Mouse (Mus musculus): ENCODE measurements around the gene Pabpn1l. TPM values are rescaled to one million over a fixed set of nuclear protein-coding genes. Genes with fewer than 3 reads are reported as not detected.

The Pabpn1l gene
- polyA plus RNA-seq (2016; fragmentation: Nextera tagmentation; extraction: Ambion mirVana) = not detected in 2 replicates

DNA sequence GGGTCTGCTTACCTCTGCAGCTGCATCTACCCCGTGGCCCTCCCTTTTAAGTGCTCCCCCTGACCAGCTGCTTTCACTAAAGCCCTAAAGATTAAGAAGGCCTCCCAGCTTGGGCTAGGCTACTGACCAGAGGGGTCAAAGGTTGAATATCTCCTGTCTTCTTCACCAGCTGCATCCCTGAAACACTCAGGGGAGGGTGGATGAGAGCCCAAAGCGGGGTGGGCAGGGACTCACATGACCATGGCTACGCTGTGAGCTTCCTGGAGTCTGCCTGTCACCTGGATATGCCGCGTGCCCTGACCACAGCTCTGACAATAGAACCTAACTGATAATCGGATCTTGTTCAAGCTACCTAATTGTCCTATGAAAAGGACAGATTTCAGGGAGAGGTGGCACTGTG lies at the start of gene Pabpn1l:
Gene Pabpn1l (minus strand): TSS at position 13 of the 400 bp plus-strand sequence.
- Histone ChIP-seq H3K4me1 (replicated peaks) (peaks cover 23% of the 10 kb centered on the region), H3K4me2 (no peak within 1 kb of the TSS), H3K36me3 (no peaks in the 10 kb centered on the region), H3K9ac (replicated peaks) (no peak within 1 kb of the TSS), H3K27ac (no peak within 1 kb of the TSS), H3K9me3 (no peaks in the 10 kb centered on the region), H3K27me3 (0 out of 2 replicates have a peak, but pooled peaks cover 2% of the 10 kb centered on the region), H3K4me3 (replicated peaks) (no peak within 1 kb of the TSS)
- ATAC-seq (ENCODE audit: insufficient number of reproducible peaks, insufficient read depth, low FRiP score, low TSS enrichment, low read depth) = no peak
- WGBS = 67% methylated on average over 6 of the region's 6 CpGs

DNA sequence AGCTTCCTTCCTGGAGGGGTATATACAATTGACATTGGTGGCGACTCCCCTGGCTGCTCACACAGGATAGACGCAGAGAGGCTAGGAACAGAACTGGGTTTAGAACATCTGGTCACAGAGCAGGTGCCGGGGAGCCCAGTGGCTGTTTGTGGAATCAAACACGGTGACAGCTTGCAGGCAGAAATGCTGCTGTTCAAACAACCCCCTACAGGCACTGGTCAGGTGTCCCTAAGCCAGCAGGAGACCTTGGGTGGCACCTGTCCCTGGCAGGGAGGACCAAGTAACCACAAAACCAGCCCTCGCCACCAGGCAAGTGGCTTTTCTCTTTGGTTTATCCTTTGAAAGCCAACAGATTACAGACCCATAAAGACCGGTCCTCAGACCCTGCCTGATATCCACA lies 49.4 kb upstream of the Pabpn1l start:
- Histone ChIP-seq H3K4me1 (replicated peaks) (peaks cover 49% of the 10 kb centered on the region), H3K4me2 (no peak overlapping the region), H3K4me3 (replicated peaks) (no peak overlapping the region), H3K9me3 (no peaks in the 10 kb centered on the region), H3K27ac (no peak overlapping the region), H3K36me3 (no peaks in the 10 kb centered on the region), H3K9ac (replicated peaks) (no peak overlapping the region), H3K27me3 (peaks cover 49% of the 10 kb centered on the region)
- ATAC-seq (ENCODE audit: insufficient number of reproducible peaks, insufficient read depth, low FRiP score, low TSS enrichment, low read depth) = no peak
- 70% methylated on average over 6 of the region's 6 CpGs for WGBS

DNA sequence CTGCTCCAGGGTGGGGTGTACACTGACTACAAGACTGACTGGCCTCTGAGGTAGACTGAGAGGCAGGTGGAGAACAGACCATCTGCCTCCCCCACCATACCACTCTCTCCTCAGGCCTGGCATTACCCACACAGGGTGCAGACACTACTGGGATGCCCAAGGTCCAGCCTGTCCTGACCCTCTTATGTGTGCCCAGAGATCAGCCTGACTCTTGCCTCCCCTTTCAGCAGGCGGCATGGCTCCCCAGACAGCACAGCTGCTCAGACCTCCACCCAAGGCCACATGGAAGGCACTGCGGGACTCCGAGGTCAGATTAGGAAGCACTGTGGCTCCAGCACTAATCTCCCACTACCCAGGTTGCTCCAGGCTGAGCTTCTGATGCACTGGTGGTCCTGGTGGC lies 48.2 kb upstream of the Pabpn1l start:
- H3K4me2 ChIP-seq = no peak overlapping the region
- peaks cover 38% of the 10 kb centered on the region for H3K27me3 ChIP-seq
- H3K9ac ChIP-seq (replicated peaks) = no peak overlapping the region
- no peaks in the 10 kb centered on the region for H3K9me3 ChIP-seq
- H3K4me3 ChIP-seq (replicated peaks) = no peak overlapping the region
- no peaks in the 10 kb centered on the region for H3K36me3 ChIP-seq
- WGBS = 69% methylated on average over 3 of the region's 3 CpGs
- H3K4me1 ChIP-seq (replicated peaks) = peaks cover 54% of the 10 kb centered on the region
- no peak overlapping the region for H3K27ac ChIP-seq
- ATAC-seq (ENCODE audit: insufficient number of reproducible peaks, insufficient read depth, low FRiP score, low TSS enrichment, low read depth) = no peak

DNA sequence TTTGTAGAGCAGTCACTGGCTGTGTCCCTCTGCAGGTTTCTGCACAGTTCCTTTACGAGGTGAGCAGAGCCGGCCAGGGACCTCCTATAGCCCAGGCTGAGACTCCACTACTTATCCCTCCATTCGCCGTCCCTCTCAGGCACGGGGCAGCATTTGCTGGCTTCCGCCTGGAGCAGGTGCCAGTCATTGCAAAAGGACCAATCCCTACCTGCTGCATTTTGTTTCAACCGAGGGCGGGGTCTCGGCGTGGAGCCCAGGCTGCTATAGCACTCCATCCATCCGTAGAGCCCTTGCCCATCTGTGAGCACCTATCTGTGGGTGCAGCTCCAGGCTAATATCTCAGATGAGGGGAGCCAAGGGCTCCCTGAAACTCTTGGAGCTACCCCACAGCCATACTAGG lies 47.5 kb upstream of the Pabpn1l start:
- no peak for ATAC-seq (ENCODE audit: insufficient number of reproducible peaks, insufficient read depth, low FRiP score, low TSS enrichment, low read depth)
- peaks cover 34% of the 10 kb centered on the region for H3K27me3 ChIP-seq
- WGBS = 16% methylated on average over 11 of the region's 11 CpGs
- H3K36me3 ChIP-seq = no peaks in the 10 kb centered on the region
- no peak overlapping the region for H3K27ac ChIP-seq
- H3K4me2 ChIP-seq = no peak overlapping the region
- peaks cover 61% of the 10 kb centered on the region for H3K4me1 ChIP-seq (replicated peaks)
- H3K4me3 ChIP-seq (replicated peaks) = no peak overlapping the region
- no peaks in the 10 kb centered on the region for H3K9me3 ChIP-seq
- H3K9ac ChIP-seq (replicated peaks) = no peak overlapping the region

DNA sequence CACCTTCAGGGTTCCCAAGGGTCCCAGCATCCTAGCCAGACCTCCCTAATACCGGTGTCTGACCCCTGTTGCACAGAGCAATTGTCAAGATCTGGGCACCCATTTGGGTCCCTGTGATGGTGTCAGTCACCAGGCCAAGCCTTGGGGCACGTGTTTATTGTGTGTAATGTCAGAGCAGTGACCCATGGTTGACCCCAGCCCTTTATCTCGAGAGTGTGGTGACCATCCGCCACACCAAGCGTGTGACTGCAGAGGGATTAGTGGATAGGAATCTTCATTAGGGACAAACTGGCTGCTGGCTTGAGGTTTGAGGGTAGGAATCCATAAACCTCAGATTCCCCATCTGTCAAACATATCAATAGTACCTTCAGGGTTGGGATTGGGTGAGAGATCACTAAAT lies 46.8 kb upstream of the Pabpn1l start:
- no peak overlapping the region for H3K4me2 ChIP-seq
- no peaks in the 10 kb centered on the region for H3K9me3 ChIP-seq
- peaks cover 34% of the 10 kb centered on the region for H3K27me3 ChIP-seq
- no peak overlapping the region for H3K9ac ChIP-seq (replicated peaks)
- H3K4me3 ChIP-seq (replicated peaks) = no peak overlapping the region
- no peak overlapping the region for H3K27ac ChIP-seq
- 50% methylated on average over 5 of the region's 5 CpGs for WGBS
- ATAC-seq (ENCODE audit: insufficient number of reproducible peaks, insufficient read depth, low FRiP score, low TSS enrichment, low read depth) = no peak
- peaks cover 63% of the 10 kb centered on the region for H3K4me1 ChIP-seq (replicated peaks)
- H3K36me3 ChIP-seq = no peaks in the 10 kb centered on the region

DNA sequence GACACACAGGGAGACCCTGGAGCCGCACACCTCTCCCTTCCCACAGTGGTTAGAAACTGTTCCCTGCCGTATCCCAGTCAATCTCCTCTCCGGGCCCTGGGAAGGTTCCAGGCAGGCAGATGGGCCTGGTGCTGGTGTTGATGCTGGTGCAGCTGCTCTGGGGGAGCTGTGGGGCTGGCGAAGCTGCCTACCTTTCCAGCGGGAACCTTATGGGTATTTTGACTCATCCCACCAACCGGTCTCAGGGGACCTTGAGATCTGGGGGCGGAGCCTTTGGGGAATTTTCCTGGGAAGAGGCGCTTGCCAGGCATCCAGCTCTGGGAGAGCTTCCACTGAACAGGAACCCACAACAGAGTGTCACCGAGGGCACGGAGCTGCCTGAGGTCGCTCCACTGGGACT lies 45.3 kb upstream of the Pabpn1l start:
- peaks cover 68% of the 10 kb centered on the region for H3K4me1 ChIP-seq (replicated peaks)
- H3K27me3 ChIP-seq = peaks cover 24% of the 10 kb centered on the region
- no peaks in the 10 kb centered on the region for H3K36me3 ChIP-seq
- WGBS = 78% methylated on average over 11 of the region's 11 CpGs
- H3K4me2 ChIP-seq = no peak overlapping the region
- H3K9ac ChIP-seq (replicated peaks) = no peak overlapping the region
- H3K27ac ChIP-seq = no peak overlapping the region
- no peaks in the 10 kb centered on the region for H3K9me3 ChIP-seq
- H3K4me3 ChIP-seq (replicated peaks) = no peak overlapping the region
- ATAC-seq (ENCODE audit: insufficient number of reproducible peaks, insufficient read depth, low FRiP score, low TSS enrichment, low read depth) = no peak

DNA sequence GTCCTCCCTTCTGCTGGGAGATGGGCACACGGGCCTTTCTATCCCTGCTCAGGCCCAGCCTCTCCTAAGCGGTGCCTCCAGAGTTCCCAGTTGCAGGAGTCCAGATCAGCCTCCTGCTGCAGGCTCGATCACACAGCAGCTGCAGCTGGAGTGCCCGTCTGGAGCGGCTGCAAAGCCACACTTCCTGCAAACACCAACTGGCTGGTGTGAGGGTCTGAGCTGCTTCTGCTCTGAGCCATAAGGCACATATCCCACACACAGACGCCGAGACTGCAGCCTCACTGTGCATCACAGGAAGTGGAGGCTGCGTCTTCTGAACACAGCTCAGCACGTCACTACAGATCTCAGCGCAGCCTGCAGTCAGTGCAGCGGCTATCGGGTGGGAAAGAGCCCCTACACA lies 44.3 kb upstream of the Pabpn1l start:
- no peaks in the 10 kb centered on the region for H3K9me3 ChIP-seq
- H3K4me1 ChIP-seq (replicated peaks) = peaks cover 78% of the 10 kb centered on the region
- peaks cover 20% of the 10 kb centered on the region for H3K27me3 ChIP-seq
- WGBS = 33% methylated on average over 12 of the region's 12 CpGs
- peak overlapping the region; percentile 88 for H3K27ac ChIP-seq
- ATAC-seq (ENCODE audit: insufficient number of reproducible peaks, insufficient read depth, low FRiP score, low TSS enrichment, low read depth) = no peak
- no peak overlapping the region for H3K9ac ChIP-seq (replicated peaks)
- peak overlapping the region; percentile 35; the same call in 1 of the 2 replicates for H3K4me2 ChIP-seq
- H3K4me3 ChIP-seq (replicated peaks) = no peak overlapping the region
- H3K36me3 ChIP-seq = no peaks in the 10 kb centered on the region

DNA sequence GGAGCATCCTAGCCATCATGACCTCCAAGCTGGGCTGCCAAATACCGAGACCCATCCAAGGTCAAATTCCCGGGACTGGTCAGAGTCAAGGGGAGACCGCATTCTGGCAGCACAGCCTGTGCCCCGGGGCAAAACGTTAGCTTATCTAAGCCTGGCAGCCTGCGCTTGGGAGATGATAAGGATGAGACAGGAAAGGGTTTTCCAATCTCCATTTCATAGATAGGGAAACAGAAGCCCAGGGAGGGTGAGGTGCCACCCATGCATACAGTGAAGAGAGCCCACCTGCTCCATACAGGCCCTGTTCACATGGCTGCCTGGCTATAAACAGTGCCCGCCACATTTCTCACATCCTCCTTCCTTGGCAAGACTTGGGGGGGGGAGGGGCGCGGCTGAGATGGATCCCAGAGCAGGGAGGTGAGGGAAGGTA lies 43.8 kb upstream of the Pabpn1l start:
- WGBS = 40% methylated on average over 9 of the region's 9 CpGs
- Histone ChIP-seq H3K27ac (peak overlapping the region; percentile 88), H3K27me3 (peaks cover 17% of the 10 kb centered on the region), H3K4me3 (replicated peaks) (no peak overlapping the region), H3K9ac (replicated peaks) (no peak overlapping the region), H3K4me1 (replicated peaks) (peaks cover 83% of the 10 kb centered on the region), H3K4me2 (peak overlapping the region; percentile 35; the same call in 1 of the 2 replicates), H3K9me3 (no peaks in the 10 kb centered on the region), H3K36me3 (no peaks in the 10 kb centered on the region)
- ATAC-seq (ENCODE audit: insufficient number of reproducible peaks, insufficient read depth, low FRiP score, low TSS enrichment, low read depth) = no peak

DNA sequence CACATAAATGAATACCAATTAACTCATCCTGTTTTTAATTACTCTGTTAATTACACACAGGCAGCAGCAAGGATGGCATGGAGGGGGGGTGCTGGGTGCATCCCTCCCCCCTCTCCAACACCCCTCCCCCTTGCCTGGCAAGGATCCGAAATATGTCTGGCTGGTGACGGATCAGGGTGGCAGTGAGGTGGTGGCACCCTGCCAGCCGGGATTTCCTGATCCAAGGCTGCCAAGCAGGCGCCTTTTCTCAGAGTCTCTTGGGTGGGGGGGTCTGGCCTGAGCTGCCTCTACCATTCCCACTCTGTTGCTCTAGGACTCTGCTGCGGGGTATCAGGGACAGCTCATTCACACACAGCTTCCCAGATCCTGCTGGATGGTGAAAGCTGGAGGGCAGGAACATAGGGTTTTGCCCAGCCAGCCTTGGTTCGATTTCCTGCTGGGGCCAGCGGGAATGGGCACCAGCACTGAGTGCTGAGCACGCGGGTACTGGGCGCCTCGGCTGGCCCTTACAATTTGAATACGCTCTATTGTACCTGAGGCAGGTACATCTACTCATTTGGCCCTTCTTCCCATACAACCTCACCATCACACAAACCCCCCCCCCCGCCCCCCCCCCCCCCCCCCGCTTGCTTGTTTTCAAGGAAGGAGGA lies 43.3 kb upstream of the Pabpn1l start:
- Histone ChIP-seq H3K4me2 (peak overlapping the region; percentile 35), H3K27ac (peak overlapping the region; percentile 88), H3K4me1 (replicated peaks) (peaks cover 87% of the 10 kb centered on the region), H3K9me3 (no peaks in the 10 kb centered on the region), H3K9ac (replicated peaks) (no peak overlapping the region), H3K4me3 (replicated peaks) (no peak overlapping the region), H3K27me3 (peaks cover 11% of the 10 kb centered on the region), H3K36me3 (no peaks in the 10 kb centered on the region)
- 47% methylated on average over 12 of the region's 14 CpGs for WGBS
- ATAC-seq (ENCODE audit: insufficient number of reproducible peaks, insufficient read depth, low FRiP score, low TSS enrichment, low read depth) = no peak

DNA sequence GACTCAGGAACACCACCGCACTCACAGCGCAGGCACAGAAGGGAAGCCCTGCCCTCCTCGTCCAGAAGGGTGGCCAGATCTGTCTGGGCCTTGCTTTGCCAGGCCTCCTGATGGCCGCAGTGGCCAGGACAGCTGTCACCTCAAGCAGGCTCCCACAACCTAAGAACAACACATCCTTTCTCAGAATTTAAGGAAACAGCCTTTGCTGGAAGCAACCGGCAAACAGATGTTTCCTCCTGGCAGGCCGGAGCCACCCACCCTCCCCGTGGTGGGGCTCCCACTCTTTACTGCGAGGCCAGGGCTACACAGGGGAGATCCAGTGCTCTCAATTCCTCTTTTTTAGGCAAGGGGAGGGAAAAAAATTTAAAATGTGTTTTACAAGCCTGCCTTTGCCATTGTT lies 42.7 kb upstream of the Pabpn1l start:
- Histone ChIP-seq H3K27me3 (peaks cover 5% of the 10 kb centered on the region), H3K9ac (replicated peaks) (no peak overlapping the region), H3K4me2 (peak overlapping the region; percentile 35), H3K4me3 (replicated peaks) (no peak overlapping the region), H3K27ac (peak overlapping the region; percentile 88), H3K36me3 (no peaks in the 10 kb centered on the region), H3K9me3 (no peaks in the 10 kb centered on the region), H3K4me1 (replicated peaks) (peaks cover 87% of the 10 kb centered on the region)
- WGBS = 9% methylated on average over 8 of the region's 8 CpGs
- ATAC-seq (ENCODE audit: insufficient number of reproducible peaks, insufficient read depth, low FRiP score, low TSS enrichment, low read depth) = peak; percentile 45; the same call in 1 of the 2 replicates

DNA sequence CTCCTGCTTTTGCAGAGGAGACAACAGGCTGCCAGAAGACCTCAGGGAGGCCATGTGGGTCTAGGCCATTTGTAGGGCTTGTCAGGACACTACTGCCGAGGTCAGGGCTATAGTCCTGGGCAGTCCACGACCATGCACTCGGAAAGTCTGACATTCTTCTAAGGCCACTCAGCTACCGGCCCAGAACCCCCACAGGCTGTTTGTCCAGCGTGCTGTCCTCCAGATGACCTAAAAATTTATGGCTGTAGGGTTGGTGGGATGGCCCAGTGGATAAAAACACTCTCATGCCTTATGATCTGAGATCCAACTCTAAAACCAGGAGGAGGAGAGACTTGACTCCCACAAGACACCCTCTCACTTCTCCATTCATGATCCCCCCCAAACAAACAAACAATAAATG lies 41.1 kb upstream of the Pabpn1l start:
- no peaks in the 10 kb centered on the region for H3K9me3 ChIP-seq
- no peak overlapping the region for H3K4me2 ChIP-seq
- no peak for ATAC-seq (ENCODE audit: insufficient number of reproducible peaks, insufficient read depth, low FRiP score, low TSS enrichment, low read depth)
- H3K9ac ChIP-seq (replicated peaks) = no peak overlapping the region
- no peaks in the 10 kb centered on the region for H3K36me3 ChIP-seq
- no peak overlapping the region for H3K4me3 ChIP-seq (replicated peaks)
- no peak overlapping the region for H3K27ac ChIP-seq
- 36% methylated on average over 5 of the region's 5 CpGs for WGBS
- peaks cover 89% of the 10 kb centered on the region for H3K4me1 ChIP-seq (replicated peaks)
- no peaks in the 10 kb centered on the region for H3K27me3 ChIP-seq

DNA sequence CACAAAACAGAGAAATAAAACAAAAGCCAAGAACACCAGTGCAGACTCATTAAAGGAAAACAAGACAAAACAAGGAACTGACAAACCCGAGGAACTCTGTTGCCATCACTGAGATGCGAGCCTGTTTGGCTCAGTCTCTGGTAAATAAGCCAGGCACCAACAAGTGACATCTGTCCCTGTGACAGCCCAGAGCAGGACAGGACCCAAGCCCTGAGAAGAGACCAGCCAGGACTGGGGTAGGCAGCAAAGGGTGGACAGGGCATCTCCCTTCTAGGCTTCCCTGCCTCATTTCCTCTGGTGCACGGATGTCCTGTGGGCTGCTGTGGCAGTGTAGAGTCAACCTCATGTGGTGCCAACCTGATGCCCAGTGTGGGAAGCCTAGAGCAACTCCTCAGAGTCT lies 40.6 kb upstream of the Pabpn1l start:
- WGBS = 73% methylated on average over 3 of the region's 3 CpGs
- no peak for ATAC-seq (ENCODE audit: insufficient number of reproducible peaks, insufficient read depth, low FRiP score, low TSS enrichment, low read depth)
- no peak overlapping the region for H3K27ac ChIP-seq
- no peaks in the 10 kb centered on the region for H3K36me3 ChIP-seq
- H3K9ac ChIP-seq (replicated peaks) = no peak overlapping the region
- H3K9me3 ChIP-seq = no peaks in the 10 kb centered on the region
- H3K4me1 ChIP-seq (replicated peaks) = peaks cover 94% of the 10 kb centered on the region
- no peaks in the 10 kb centered on the region for H3K27me3 ChIP-seq
- H3K4me2 ChIP-seq = no peak overlapping the region
- no peak overlapping the region for H3K4me3 ChIP-seq (replicated peaks)

Data from limb, embryonic 12.5 days (tissue).